In the genomic region with DNA sequence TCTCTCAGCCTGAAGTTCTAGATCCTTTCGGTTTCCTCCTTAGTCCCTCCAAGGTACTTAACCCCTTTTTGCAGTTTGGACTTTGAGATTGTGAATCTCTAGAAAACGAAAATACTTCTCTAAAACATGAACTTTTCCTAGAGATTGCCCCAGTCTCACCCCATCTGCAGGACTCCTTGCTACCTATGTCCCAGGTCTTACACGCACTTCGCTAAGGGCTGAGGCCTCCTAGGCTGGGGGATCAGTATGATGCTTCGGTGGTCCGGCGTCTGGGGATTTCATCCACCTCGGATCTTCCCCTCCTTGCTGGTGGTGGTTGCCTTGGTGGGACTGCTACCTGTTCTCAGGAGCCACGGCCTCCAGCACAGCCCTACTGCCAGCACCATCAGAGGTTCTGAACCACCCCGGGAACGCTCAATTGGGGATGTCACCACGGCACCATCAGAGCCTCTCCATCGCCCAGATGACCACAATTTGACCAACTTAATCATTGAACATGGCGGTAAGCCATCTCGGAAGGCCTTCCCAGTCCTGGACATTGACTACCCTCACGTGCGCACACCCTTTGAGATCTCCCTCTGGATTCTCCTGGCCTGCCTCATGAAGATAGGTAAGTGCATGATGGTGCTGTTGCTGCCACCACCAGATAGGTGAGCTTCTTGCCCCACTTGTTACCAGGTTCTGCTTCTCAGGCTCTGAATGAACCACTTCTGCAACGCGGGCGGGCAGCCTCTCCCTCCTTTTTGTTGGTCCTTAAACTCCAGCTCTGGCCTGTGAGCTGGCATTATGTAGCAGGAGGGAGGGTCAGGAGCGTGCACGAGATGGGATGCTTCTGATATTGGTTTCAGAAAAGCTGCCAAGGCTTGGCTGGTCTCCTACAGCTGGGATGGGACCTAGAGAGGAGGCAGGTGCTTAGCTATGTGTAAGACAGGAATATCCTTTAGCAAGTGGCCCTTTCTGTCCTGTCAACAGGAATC, we compare ENCODE assay signal across 8 mouse cellular contexts. TPM values are rescaled to one million over a fixed set of nuclear protein-coding genes. Genes with fewer than 3 reads are reported as not detected.
DNase-seq lines count a peak whose midpoint lies in the region; ATAC-seq and TF ChIP-seq lines count a peak whose summit lies in the region.

No protein-coding gene starts in this region.

- peak overlapping the region; percentile 67 for H3K4me2 ChIP-seq in kidney, embryonic 16.5 days (replicated peaks; ENCODE audit: low read depth, low read length)
- peak overlapping the region; percentile 70 for H3K4me2 ChIP-seq in limb, embryonic 12.5 days

- peaks cover 38% of the 10 kb centered on the region for H3K4me1 ChIP-seq in kidney, embryonic 16.5 days (ENCODE audit: insufficient read depth, low read length)
- peaks cover 55% of the 10 kb centered on the region for H3K4me1 ChIP-seq in G1E (ENCODE audit: insufficient read depth, low read depth, low read length)
- peaks cover 7% of the 10 kb centered on the region for H3K4me1 ChIP-seq in embryonic fibroblast, embryonic 13.5 days (ENCODE audit: control insufficient read depth, insufficient read depth, low read length)
- H3K4me1 ChIP-seq in limb, embryonic 12.5 days (replicated peaks), result peaks cover 41% of the 10 kb centered on the region
- H3K4me1 ChIP-seq in small intestine, adult 2 months (ENCODE audit: control insufficient read depth, insufficient read depth, insufficient read length, low read length), result peaks cover 34% of the 10 kb centered on the region

- no peak for DNase-seq in kidney, postnatal 4 days
- DNase-seq in G1E (ENCODE audit: low spot score), result no peak
- DNase-seq in retina, embryonic 14.5 days (ENCODE audit: low spot score), result no peak
- no peak for DNase-seq in layer of hippocampus, postnatal 36 days

- no peak for TF ChIP-seq CTCF in G1E (IDR thresholded peaks at IDR 0.05; ENCODE audit: low read depth, low read length)
- no peak for TF ChIP-seq CTCF in embryonic fibroblast, embryonic 13.5 days (IDR thresholded peaks at IDR 0.05; ENCODE audit: borderline replicate concordance, insufficient read depth, low read length)
- no peak for TF ChIP-seq CTCF in small intestine, adult 2 months (IDR thresholded peaks at IDR 0.05; ENCODE audit: extremely low read depth, insufficient read length, insufficient replicate concordance, low read depth, low read length)

- H3K36me3 ChIP-seq in kidney, embryonic 16.5 days (ENCODE audit: insufficient read depth, low read length), result no peaks in the 10 kb centered on the region
- peaks cover 44% of the 10 kb centered on the region for H3K36me3 ChIP-seq in G1E (replicated peaks)
- H3K36me3 ChIP-seq in limb, embryonic 12.5 days, result peaks cover 8% of the 10 kb centered on the region
- peaks cover 4% of the 10 kb centered on the region for H3K36me3 ChIP-seq in small intestine, adult 2 months (ENCODE audit: control insufficient read depth, insufficient read depth, low read length)

- 67% methylated on average over 22 of the region's 22 CpGs for WGBS in kidney, embryonic 16.5 days
- WGBS in limb, embryonic 12.5 days, result 72% methylated on average over 22 of the region's 22 CpGs
- 24% methylated on average over 22 of the region's 22 CpGs for WGBS in small intestine, adult 2 months

- peak overlapping the region; percentile 86 for H3K27ac ChIP-seq in kidney, embryonic 16.5 days (ENCODE audit: low read length)
- H3K27ac ChIP-seq in embryonic fibroblast, embryonic 13.5 days (ENCODE audit: insufficient read depth, low read length), result 0 out of 2 replicates have a peak overlapping the region, but pooled peaks have one; percentile 4
- peak overlapping the region; percentile 87 for H3K27ac ChIP-seq in limb, embryonic 12.5 days
- H3K27ac ChIP-seq in small intestine, adult 2 months (ENCODE audit: insufficient read depth, low read depth, low read length), result peak overlapping the region; percentile 90

- 0 out of 2 replicates have a peak, but pooled peaks have one; percentile 31 for TF ChIP-seq POLR2A in embryonic fibroblast, embryonic 13.5 days (IDR thresholded peaks at IDR 0.05; ENCODE audit: low read depth, low read length)
- TF ChIP-seq POLR2A in small intestine, adult 2 months (IDR thresholded peaks at IDR 0.05; ENCODE audit: low read depth, low read length), result no peak

- H3K9me3 ChIP-seq in kidney, embryonic 16.5 days (ENCODE audit: low read length), result no peaks in the 10 kb centered on the region
- peaks cover 2% of the 10 kb centered on the region; the same call in 1 of the 2 replicates for H3K9me3 ChIP-seq in G1E (replicated peaks)
- no peaks in the 10 kb centered on the region for H3K9me3 ChIP-seq in limb, embryonic 12.5 days

- no peaks in the 10 kb centered on the region for H3K27me3 ChIP-seq in kidney, embryonic 16.5 days (ENCODE audit: insufficient read depth, low read length)
- no peaks in the 10 kb centered on the region for H3K27me3 ChIP-seq in G1E (ENCODE audit: insufficient read depth, low read length)
- H3K27me3 ChIP-seq in limb, embryonic 12.5 days, result no peaks in the 10 kb centered on the region
- no peaks in the 10 kb centered on the region for H3K27me3 ChIP-seq in small intestine, adult 2 months (ENCODE audit: control insufficient read depth, insufficient read depth, low read length)

- peak overlapping the region; percentile 89 for H3K9ac ChIP-seq in kidney, embryonic 16.5 days (replicated peaks; ENCODE audit: low read length)
- peak overlapping the region; percentile 93 for H3K9ac ChIP-seq in limb, embryonic 12.5 days (replicated peaks)

- no peak for ATAC-seq in kidney, embryonic 16.5 days (ENCODE audit: low FRiP score, low TSS enrichment)
- no peak for ATAC-seq in G1E (ENCODE audit: extremely low read depth, insufficient number of reproducible peaks, low FRiP score, poor library complexity, severe bottlenecking)
- no peak for ATAC-seq in limb, embryonic 12.5 days (ENCODE audit: insufficient number of reproducible peaks, insufficient read depth, low FRiP score, low TSS enrichment, low read depth)

- peak overlapping the region; percentile 91 for H3K4me3 ChIP-seq in kidney, embryonic 16.5 days (ENCODE audit: low read length)
- H3K4me3 ChIP-seq in G1E (ENCODE audit: low read depth, low read length), result peak overlapping the region; percentile 88
- H3K4me3 ChIP-seq in embryonic fibroblast, embryonic 13.5 days (ENCODE audit: insufficient read depth, low read length), result peak overlapping the region; percentile 92
- peak overlapping the region; percentile 86 for H3K4me3 ChIP-seq in limb, embryonic 12.5 days (replicated peaks)
- H3K4me3 ChIP-seq in small intestine, adult 2 months (ENCODE audit: low read depth, low read length), result peak overlapping the region; percentile 92

RNA-seq across cellular contexts. Expression of a gene that starts 1.1 kb away (rescaled TPM):
- polyA plus RNA-seq in kidney, embryonic 16.5 days (2015; fragmentation: Nextera tagmentation; extraction: Ambion mirVana), result 9.5 and 10.7 TPM in 2 replicates
- total RNA-seq in G1E (2014; fragmentation: Nextera tagmentation), result 27.3 and 30.2 TPM in 2 replicates
- 5.3 and 7.3 TPM in 2 replicates for total RNA-seq in G1E (2017)
- polyA plus RNA-seq in G1E (2012), result 37.0 and 44.6 TPM in 2 replicates
- 26.2 and 34.7 TPM in 2 replicates for polyA plus RNA-seq in embryonic fibroblast, embryonic 13.5 days (2011; ENCODE audit: insufficient read length, low read depth, missing spikeins)
- polyA plus RNA-seq in limb, embryonic 12.5 days (2016; fragmentation: Nextera tagmentation; extraction: Ambion mirVana), result 7.3 and 7.8 TPM in 2 replicates
- polyA plus RNA-seq in small intestine, adult 2 months (2012; rRNA removed), result 35.4 and 46.3 TPM in 2 replicates
- total RNA-seq in layer of hippocampus, postnatal 36 days (2021), result 10 to 100 TPM; 60.1 to 63.9 TPM

RNA-seq across cellular contexts. Expression of a gene that starts 17.3 kb away (rescaled TPM):
- polyA plus RNA-seq in kidney, embryonic 16.5 days (2015; fragmentation: Nextera tagmentation; extraction: Ambion mirVana), result 12.9 and 14.4 TPM in 2 replicates
- total RNA-seq in G1E (2014; fragmentation: Nextera tagmentation) (24.5 and 32.3 TPM in 2 replicates), G1E (2017) (6.9 and 7.1 TPM in 2 replicates)
- 53.4 and 61.4 TPM in 2 replicates for polyA plus RNA-seq in G1E (2012)
- 21.2 and 21.7 TPM in 2 replicates for polyA plus RNA-seq in embryonic fibroblast, embryonic 13.5 days (2011; ENCODE audit: insufficient read length, low read depth, missing spikeins)
- polyA plus RNA-seq in limb, embryonic 12.5 days (2016; fragmentation: Nextera tagmentation; extraction: Ambion mirVana), result 12.2 and 17.6 TPM in 2 replicates
- polyA plus RNA-seq in small intestine, adult 2 months (2012; rRNA removed), result 49.3 and 90.5 TPM in 2 replicates
- 10 to 100 TPM; 78.5 to 78.9 TPM for total RNA-seq in layer of hippocampus, postnatal 36 days (2021)

Comparison
In these comparisons a context has a peak if more than half of its experiments do, and no peak if none do; other contexts are left out.
1. H3K27ac ChIP-seq: peak in every context shown above with its lines; median percentile 90 in small intestine, adult 2 months; 87 in limb, embryonic 12.5 days; 86 in kidney, embryonic 16.5 days; 4 in embryonic fibroblast, embryonic 13.5 days.